Mouse (Mus musculus) splenic B cell, adult 2 months (primary cell): Measurements from ENCODE around the gene Gnai2.

Source experiments
- DNase-seq: peaks from one replicate; pipeline ENCODE4 v3.0.0-alpha.2; 2011; ENCODE audit warnings: low read depth, low spot score
- H3K27me3 ChIP-seq: 2 replicates; pipeline ENCODE4 v1.6.1; 2012; ENCODE audit warnings: mild to moderate bottlenecking, low read length, moderate library complexity, mixed read lengths; ENCODE audit not compliant: control insufficient read depth, poor library complexity, insufficient read depth, severe bottlenecking
- H3K36me3 ChIP-seq: 2 replicates; pipeline ENCODE4 v1.6.1; 2012; ENCODE audit warnings: mild to moderate bottlenecking, low read length, moderate library complexity, mixed read lengths; ENCODE audit not compliant: control insufficient read depth, poor library complexity, insufficient read depth, severe bottlenecking

Gnai2 gene

GRCm38 (mm10) chr9:107666751-107667205 is 31.6 kb upstream of the Gnai2 start:
- DNase-seq, result no peak
- no peaks in the 10 kb centered on the region for H3K36me3 ChIP-seq
- no peaks in the 10 kb centered on the region for H3K27me3 ChIP-seq

GRCm38 (mm10) chr9:107665308-107665707 is 30.1 kb upstream of the Gnai2 start:
- DNase-seq, result no peak
- Histone ChIP-seq H3K27me3 (no peaks in the 10 kb centered on the region), H3K36me3 (no peaks in the 10 kb centered on the region)

- H3K36me3 ChIP-seq, result no peaks in the 10 kb centered on the region
- no peak for DNase-seq
- no peaks in the 10 kb centered on the region for H3K27me3 ChIP-seq
Observed at GRCm38 (mm10) chr9:107663525-107663924, 28.4 kb upstream of the Gnai2 start.

GRCm38 (mm10) chr9:107662342-107662741 is 27.2 kb upstream of the Gnai2 start:
- no peaks in the 10 kb centered on the region for H3K36me3 ChIP-seq
- H3K27me3 ChIP-seq, result no peaks in the 10 kb centered on the region
- no peak for DNase-seq

GRCm38 (mm10) chr9:107660777-107661176 is 25.6 kb upstream of the Gnai2 start:
- no peak for DNase-seq
- H3K36me3 ChIP-seq, result no peaks in the 10 kb centered on the region

GRCm38 (mm10) chr9:107659961-107660360 is 24.8 kb upstream of the Gnai2 start:
- DNase-seq, result no peak
- no peaks in the 10 kb centered on the region for H3K36me3 ChIP-seq
- H3K27me3 ChIP-seq, result no peaks in the 10 kb centered on the region

More at GRCm38 (mm10) chr9:107660777-107661176, 25.6 kb upstream of the Gnai2 start:
- no peaks in the 10 kb centered on the region for H3K27me3 ChIP-seq

GRCm38 (mm10) chr9:107659551-107659950 is 24.4 kb upstream of the Gnai2 start:
- Histone ChIP-seq H3K27me3 (no peaks in the 10 kb centered on the region), H3K36me3 (no peaks in the 10 kb centered on the region)
- no peak for DNase-seq

GRCm38 (mm10) chr9:107658096-107658495 is 22.9 kb upstream of the Gnai2 start:
- no peak for DNase-seq
- Histone ChIP-seq H3K36me3 (no peaks in the 10 kb centered on the region), H3K27me3 (no peaks in the 10 kb centered on the region)

- DNase-seq, result no peak
- H3K27me3 ChIP-seq, result no peaks in the 10 kb centered on the region
- no peaks in the 10 kb centered on the region for H3K36me3 ChIP-seq
Observed at GRCm38 (mm10) chr9:107657144-107657543, 22.0 kb upstream of the Gnai2 start.

GRCm38 (mm10) chr9:107654585-107654984 is 19.4 kb upstream of the Gnai2 start:
- no peak for DNase-seq
- no peaks in the 10 kb centered on the region for H3K36me3 ChIP-seq
- H3K27me3 ChIP-seq, result no peaks in the 10 kb centered on the region

- DNase-seq, result no peak
- H3K27me3 ChIP-seq, result no peaks in the 10 kb centered on the region
- no peaks in the 10 kb centered on the region for H3K36me3 ChIP-seq
Observed at GRCm38 (mm10) chr9:107653474-107653873, 18.3 kb upstream of the Gnai2 start.

- H3K36me3 ChIP-seq, result no peaks in the 10 kb centered on the region
- no peaks in the 10 kb centered on the region for H3K27me3 ChIP-seq
- no peak for DNase-seq
Observed at GRCm38 (mm10) chr9:107650708-107651481, 15.7 kb upstream of the Gnai2 start.

GRCm38 (mm10) chr9:107650225-107650624 is 15.1 kb upstream of the Gnai2 start:
- no peaks in the 10 kb centered on the region for H3K27me3 ChIP-seq
- no peaks in the 10 kb centered on the region for H3K36me3 ChIP-seq
- DNase-seq, result no peak

- no peaks in the 10 kb centered on the region for H3K27me3 ChIP-seq
- DNase-seq, result no peak
- no peaks in the 10 kb centered on the region for H3K36me3 ChIP-seq
Observed at GRCm38 (mm10) chr9:107648767-107649166, 13.6 kb upstream of the Gnai2 start.

GRCm38 (mm10) chr9:107646975-107647374 is 11.8 kb upstream of the Gnai2 start:
- DNase-seq, result peak; percentile 27
- Histone ChIP-seq H3K27me3 (no peaks in the 10 kb centered on the region), H3K36me3 (no peaks in the 10 kb centered on the region)

- no peaks in the 10 kb centered on the region for H3K36me3 ChIP-seq
- peak; percentile 90 for DNase-seq
- no peaks in the 10 kb centered on the region for H3K27me3 ChIP-seq
Observed at GRCm38 (mm10) chr9:107645577-107645976, 10.4 kb upstream of the Gnai2 start.
